Mouse (Mus musculus) bone marrow macrophage, adult 2 months (primary cell): ENCODE results near the gene Rassf6. TPM values are rescaled to one million over a fixed set of nuclear protein-coding genes. Genes with fewer than 3 reads are reported as not detected.

Experiments
- H3K27ac ChIP-seq: 2 replicates; pipeline ENCODE4 v1.5.1; 2012; ENCODE audit warnings: low read depth, low read length; ENCODE audit not compliant: insufficient read depth
- H3K4me1 ChIP-seq: 2 replicates; pipeline ENCODE4 v1.6.1; 2012; ENCODE audit warnings: low read length; ENCODE audit not compliant: control insufficient read depth, insufficient read depth
- H3K4me3 ChIP-seq: 2 replicates; pipeline ENCODE4 v1.5.1; 2012; ENCODE audit warnings: mild to moderate bottlenecking, low read length, moderate library complexity; ENCODE audit not compliant: insufficient read depth
- CTCF ChIP-seq: IDR thresholded peaks from 2 replicates; pipeline ENCODE4 v1.5.1; 2012; ENCODE audit warnings: low read depth, mild to moderate bottlenecking, low read length, moderate library complexity
- POLR2A ChIP-seq: IDR thresholded peaks from 2 replicates; pipeline ENCODE4 v1.6.1; 2012; ENCODE audit warnings: mild to moderate bottlenecking, low read depth, low read length, borderline replicate concordance
- polyA plus RNA-seq: library from polyadenylated mRNA; stranded (reverse); fragments of >200 nt; gene quantifications from 2 replicates; pipeline ENCODE4 v1.2.4, GENCODE M21; 2012; ENCODE audit not compliant: missing spikeins, insufficient read depth, insufficient read length

Rassf6 gene
- polyA plus RNA-seq: not detected in 2 replicates

DNA sequence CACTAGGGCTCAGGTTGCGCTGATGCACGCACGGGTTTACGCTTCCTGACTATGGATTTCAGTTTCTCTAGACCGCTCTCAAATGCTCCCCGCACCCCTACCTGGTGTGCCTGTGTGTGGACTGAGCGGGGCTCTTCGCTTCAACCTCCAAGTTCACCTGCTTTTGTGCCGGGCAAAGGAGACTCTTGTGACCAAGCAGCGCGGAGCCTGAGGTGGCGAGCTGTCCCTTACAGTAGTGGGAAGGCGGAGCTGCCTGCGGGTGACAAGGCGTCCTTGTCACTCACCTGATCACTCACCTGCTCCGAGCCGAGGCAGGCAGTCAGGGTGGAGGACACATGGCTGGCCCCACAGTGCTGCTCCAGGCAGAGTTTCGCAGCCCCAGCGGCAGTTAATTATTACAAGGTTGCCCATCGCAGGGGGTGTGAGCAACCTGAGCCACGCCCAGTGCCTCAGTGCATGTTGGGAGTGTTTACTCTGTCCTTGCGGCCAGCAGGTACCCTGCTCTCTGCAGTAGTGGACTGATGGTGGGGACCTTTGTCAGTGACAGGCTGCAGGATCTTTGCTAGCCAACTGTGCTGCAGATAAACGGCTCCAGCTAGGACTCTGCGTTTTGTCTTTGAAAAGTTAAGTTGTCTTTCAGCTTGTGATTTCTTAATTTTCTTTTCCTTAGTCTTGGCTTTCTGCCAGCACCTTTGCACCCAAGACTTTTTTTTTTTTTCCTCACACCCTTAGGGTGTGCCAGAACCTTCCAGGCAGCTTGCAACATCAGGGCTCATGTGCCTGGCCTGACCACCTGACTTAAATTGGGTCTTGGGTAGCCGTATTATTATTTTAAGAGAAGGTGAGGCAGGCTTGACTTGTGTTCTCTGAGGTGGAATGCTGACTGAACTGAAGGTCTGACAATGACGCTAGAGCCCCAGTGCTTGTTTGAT, at the start of gene Rassf6:
Gene Rassf6, minus strand, starts transcription at position 372 of the 932 bp plus-strand sequence.
- Histone ChIP-seq H3K4me1 (0 out of 2 replicates have a peak, but pooled peaks cover 5% of the 10 kb centered on the region), H3K4me3 (peak within 1 kb of the TSS; percentile 47), H3K27ac (no peak within 1 kb of the TSS)
- TF ChIP-seq CTCF: no peak
- TF ChIP-seq POLR2A: no peak

DNA sequence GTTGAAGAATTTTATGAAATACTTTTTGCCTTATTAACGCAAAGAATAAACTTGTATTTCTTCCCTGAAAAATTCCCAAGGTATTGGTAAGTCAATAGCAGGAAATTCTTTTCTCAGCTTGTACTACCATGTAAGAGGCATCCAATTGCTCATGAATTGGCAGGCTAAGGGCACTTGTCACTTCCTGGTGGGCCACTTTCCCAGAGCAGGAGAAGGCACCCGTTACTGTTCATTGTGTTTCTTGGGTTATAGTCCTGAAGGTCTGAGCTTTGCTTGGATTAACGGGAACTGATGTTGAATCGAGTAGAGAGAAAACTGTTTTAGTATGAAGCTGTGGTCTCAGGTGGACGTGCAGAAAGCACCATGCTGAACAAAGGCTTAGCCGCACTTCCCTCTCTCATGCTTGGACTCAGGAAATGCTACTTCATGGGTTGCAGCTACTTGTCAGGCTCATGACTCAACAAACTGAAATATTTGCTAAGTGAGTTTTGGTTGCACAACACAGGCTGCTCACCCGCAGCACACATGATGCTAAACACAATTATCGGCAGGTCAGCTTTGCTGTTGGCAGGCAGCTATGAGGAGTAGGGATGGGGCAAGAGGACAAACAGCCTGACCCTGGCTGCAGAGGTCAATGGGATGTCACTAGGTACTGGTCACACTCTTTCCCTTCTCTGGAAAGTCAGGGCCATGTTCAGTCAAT, 49.1 kb upstream of the Rassf6 start:
- peaks cover 33% of the 10 kb centered on the region for H3K4me1 ChIP-seq
- no peak for TF ChIP-seq POLR2A
- no peak for TF ChIP-seq CTCF
- H3K4me3 ChIP-seq: no peak overlapping the region
- peak overlapping the region; percentile 56 for H3K27ac ChIP-seq

DNA sequence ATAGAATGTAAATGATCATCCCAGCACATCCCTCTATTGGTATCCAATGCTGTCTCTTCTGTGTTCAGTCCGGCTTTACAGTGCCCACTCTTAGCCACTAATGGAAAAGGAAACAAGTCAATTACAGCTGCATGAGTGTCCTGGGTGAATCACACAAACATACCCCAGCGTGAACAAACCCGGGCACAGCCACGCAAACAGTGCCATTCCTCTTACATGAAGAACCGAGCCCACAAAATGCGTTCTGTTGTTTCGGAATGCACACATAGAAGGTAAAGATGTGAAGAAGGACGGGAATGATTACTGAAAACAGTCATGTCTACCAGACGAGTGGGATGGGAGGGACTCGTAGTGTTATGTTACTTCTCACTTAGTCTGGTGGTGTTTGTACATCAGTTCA, 47.5 kb upstream of the Rassf6 start:
- H3K4me3 ChIP-seq: no peak overlapping the region
- TF ChIP-seq CTCF: no peak
- TF ChIP-seq POLR2A: no peak
- H3K4me1 ChIP-seq: peaks cover 28% of the 10 kb centered on the region
- no peak overlapping the region for H3K27ac ChIP-seq

DNA sequence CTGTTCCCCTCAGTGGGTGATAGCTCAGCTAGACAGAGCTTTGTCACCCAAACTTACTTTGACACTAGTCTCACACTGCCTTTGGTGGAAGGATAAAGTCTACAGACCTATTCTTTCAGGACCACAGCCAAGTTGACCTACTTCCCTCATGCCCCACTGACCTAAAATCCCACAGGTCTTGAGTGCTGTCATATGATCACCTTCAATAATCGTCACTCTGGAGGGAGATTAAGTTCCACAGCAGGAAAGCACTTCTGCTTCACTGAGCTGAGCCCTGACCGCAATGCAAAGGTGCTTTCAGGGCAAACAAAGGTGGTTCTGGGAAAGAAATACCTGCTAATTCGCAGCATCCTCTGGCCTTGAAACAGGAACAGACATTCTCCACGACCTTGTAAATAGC, 44.5 kb upstream of the Rassf6 start:
- Histone ChIP-seq H3K4me3 (no peak overlapping the region), H3K27ac (no peak overlapping the region), H3K4me1 (peaks cover 33% of the 10 kb centered on the region)
- TF ChIP-seq POLR2A (no peak), CTCF (no peak)

DNA sequence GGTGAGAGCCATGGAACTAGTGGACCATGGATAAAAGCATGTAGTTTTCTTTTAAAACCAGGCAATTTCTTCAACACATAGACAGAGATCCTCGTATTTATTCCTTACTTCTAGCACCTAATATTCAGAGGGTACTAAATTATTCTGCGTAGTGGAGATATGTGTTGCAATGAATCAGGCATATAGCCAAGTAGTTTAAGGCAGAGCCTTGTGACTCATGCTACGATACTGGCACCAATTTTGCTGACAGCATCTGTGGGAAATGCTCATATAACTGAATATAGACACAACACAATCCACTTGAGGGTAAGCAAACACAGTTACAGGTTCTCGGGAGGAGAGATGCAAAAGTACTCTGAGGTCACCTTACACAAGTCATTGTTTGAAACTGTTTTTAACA, 41.4 kb upstream of the Rassf6 start:
- Histone ChIP-seq H3K4me1 (peaks cover 22% of the 10 kb centered on the region), H3K4me3 (no peak overlapping the region), H3K27ac (0 out of 2 replicates have a peak overlapping the region, but pooled peaks have one; percentile 11)
- TF ChIP-seq CTCF: no peak
- no peak for TF ChIP-seq POLR2A

DNA sequence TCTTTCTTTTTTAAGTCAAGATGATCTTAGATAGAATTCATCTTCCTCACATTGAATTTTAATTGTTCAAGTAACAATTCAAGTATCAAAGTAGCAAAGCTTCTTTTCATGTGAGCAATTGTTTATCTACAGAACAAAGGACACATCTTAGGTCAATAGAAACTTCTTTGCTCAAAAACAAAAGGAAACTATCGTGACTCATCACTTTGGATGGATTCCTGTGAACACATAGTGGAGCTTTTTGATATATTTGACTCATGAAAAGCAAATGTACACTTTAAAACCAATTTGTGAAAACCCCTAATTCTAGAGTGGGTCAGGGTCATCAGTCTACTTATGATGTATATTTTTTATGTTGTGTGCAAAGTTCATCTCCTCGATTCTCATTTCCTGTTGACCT, 37.1 kb upstream of the Rassf6 start:
- Histone ChIP-seq H3K4me3 (no peak overlapping the region), H3K27ac (no peak overlapping the region), H3K4me1 (peaks cover 8% of the 10 kb centered on the region)
- TF ChIP-seq POLR2A (no peak), CTCF (no peak)

DNA sequence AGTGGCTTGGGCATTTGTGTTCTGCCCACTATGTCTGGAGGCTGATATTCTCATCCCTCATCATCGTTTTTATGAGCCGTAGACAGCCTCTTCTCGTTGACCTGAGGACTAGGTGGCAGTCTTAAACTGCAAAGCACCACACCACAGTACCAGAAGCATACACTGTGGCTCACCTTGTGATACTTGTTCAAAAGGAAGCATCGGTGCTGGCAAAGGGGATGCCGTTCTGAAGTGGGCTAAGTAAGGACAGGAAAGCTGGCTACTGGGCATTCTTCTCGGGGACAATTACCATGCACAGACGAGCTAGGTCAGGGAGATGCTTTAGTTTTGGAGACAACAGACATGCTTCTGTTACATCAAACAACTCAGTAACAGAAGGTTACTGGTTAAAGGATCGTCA, 21.4 kb upstream of the Rassf6 start:
- Histone ChIP-seq H3K4me1 (no peaks in the 10 kb centered on the region), H3K27ac (no peak overlapping the region), H3K4me3 (no peak overlapping the region)
- TF ChIP-seq POLR2A (no peak), CTCF (no peak)

DNA sequence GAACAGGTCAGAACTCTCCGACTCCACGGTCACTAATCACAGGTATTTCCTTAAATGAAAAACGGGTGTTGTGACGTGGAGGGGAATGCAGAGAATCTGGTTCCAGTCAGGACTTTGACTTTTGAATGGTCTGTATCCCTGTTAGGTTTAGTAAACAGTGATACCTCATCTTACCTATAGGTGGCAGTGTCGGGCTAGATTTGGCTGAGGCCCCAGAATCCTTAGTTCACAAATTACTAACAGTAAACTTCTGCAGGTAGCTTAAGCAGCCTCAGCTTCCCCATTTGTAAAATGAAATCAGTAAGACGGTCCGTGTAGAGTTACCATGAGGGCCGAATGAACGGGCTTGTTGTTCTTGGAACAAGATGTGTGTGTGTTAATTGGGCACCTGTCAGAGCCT, 21.0 kb upstream of the Rassf6 start:
- H3K27ac ChIP-seq: no peak overlapping the region
- TF ChIP-seq POLR2A: no peak
- no peak for TF ChIP-seq CTCF
- H3K4me3 ChIP-seq: no peak overlapping the region
- H3K4me1 ChIP-seq: no peaks in the 10 kb centered on the region

DNA sequence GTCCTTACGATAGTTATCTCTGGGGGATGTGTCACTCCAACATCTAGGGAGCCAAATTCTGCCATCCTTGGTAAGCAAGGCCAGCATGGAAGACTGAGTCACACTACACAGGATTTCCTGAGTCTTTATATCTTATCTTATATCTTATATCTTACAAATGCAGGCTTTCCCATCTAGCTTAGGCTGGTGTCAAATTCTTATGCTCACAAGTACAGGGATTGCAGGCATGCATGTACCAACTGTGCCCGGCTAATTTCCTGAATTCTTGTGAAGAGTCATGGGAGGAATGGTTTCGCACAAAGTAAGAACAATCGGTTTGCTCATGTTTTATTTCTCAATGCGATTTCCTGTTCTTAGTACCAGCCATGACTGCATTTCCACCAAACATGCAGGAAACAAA, 20.0 kb upstream of the Rassf6 start:
- peaks cover 6% of the 10 kb centered on the region for H3K4me1 ChIP-seq
- no peak overlapping the region for H3K27ac ChIP-seq
- TF ChIP-seq CTCF (no peak), POLR2A (no peak)
- H3K4me3 ChIP-seq: no peak overlapping the region

DNA sequence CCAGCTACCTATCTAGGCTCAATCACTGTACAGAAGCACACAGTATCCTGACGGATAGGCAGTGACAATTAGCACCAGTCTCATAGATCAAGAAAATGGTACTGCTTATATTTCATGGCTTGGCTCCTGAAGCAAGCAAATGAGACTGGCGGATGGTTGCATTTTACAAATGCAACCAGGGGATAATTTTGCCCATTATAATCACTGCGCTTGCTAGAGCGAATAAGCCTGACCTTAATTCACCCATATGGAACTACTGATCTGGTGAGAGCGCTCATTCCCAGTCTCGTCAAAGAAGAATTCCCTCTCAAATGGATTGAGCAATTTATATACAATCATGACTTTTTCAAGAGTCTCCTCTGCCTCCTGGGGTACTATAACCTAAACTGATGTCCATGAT, 16.2 kb upstream of the Rassf6 start:
- Histone ChIP-seq H3K4me1 (peaks cover 16% of the 10 kb centered on the region), H3K27ac (no peak overlapping the region), H3K4me3 (no peak overlapping the region)
- TF ChIP-seq POLR2A: no peak
- no peak for TF ChIP-seq CTCF
